Mouse (Mus musculus): Measurements from ENCODE around the gene Kank1.

DNA sequence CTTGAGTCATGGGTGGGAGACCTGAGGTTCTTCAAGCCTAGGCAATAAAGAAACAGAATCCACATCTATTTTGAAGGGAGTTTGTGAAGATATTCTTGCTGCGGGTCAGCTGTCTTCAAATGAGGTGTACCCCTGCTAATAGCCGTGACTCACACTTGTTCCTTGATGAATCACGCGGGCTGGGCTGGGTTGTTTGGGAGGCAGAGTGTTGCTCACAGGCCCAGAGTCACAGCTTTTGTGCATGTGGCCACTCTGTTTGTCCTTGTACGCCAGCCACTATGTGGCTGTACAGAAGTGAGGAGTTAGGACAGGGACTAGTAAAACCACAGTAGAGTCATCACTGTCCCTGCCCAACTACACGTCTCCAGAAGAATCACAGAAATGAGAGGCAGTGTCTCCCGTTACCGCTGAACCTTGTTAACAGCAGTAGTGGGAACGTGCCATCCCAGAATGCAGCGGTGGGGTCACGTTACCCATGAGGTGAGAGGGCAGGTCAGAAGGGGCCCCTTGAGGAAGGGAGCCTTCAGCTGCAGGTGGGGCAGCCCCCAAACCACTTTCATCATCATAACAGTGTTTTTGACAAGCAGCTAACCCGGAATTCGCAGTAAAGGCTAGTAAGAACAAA lies 191.7 kb downstream of the Kank1 start:
- no peak for TF ChIP-seq CTCF (IDR thresholded peaks at IDR 0.05; ENCODE audit: borderline replicate concordance, insufficient read depth, low read length)
- no peak for TF ChIP-seq POLR2A (IDR thresholded peaks at IDR 0.05; ENCODE audit: low read depth, low read length)

All from embryonic fibroblast, embryonic 13.5 days (primary cell).